Comparison of ENCODE assay signal across 14 mouse cellular contexts in genomic region chr12:81921785-81922184, GRCm38 (mm10).
"Had no signal": no experiment of that assay in that cellular context is flagged by ENCODE, and none has a peak within 500 bp of the region (broad histone marks: within the 10 kb centered on the region; RNA-seq: fewer than 3 reads in every experiment).

No protein-coding gene starts in this region.

- H3K27ac ChIP-seq: liver, embryonic 14.5 days; midbrain, embryonic 12.5 days; neural tube, embryonic 12.5 days; stomach, embryonic 15.5 days; stomach, postnatal 0 days had no signal

- H3K27me3 ChIP-seq: megakaryocyte, embryonic 14.5 days; midbrain, embryonic 12.5 days; neural tube, embryonic 12.5 days; stomach, embryonic 15.5 days had no signal

- H3K4me1 ChIP-seq: midbrain, embryonic 12.5 days; neural tube, embryonic 12.5 days had no signal

- H3K4me3 ChIP-seq: megakaryocyte, embryonic 14.5 days; midbrain, embryonic 12.5 days; neural tube, embryonic 12.5 days; stomach, embryonic 15.5 days had no signal

- DNase-seq: lung, adult 18-20 months; lung, embryonic 14.5 days; lung, postnatal 10 days; lung, postnatal 4 days; midbrain, embryonic 14.5 days; right cerebral cortex, postnatal 14 days; thymus, adult 2 months; thymus, postnatal 36 days had no signal
